Mouse (Mus musculus) kidney, postnatal 10 days (tissue): ENCODE results near the gene Ap1s2.
A peak's percentile ranks its signal among the peaks of the same experiment; 100 is the strongest.

Experiments used
- DNase-seq: peaks from one replicate; pipeline ENCODE4 v3.0.0; 2021; ENCODE audit warnings: mixed read lengths

Ap1s2 gene

GRCm38 (mm10) chrX:163908337-163909250 is at the start of gene Ap1s2:
Gene Ap1s2, plus strand, starts transcription at chrX:163909017.
- peak; percentile 96 for DNase-seq

- DNase-seq, result no peak
Measured at GRCm38 (mm10) chrX:163867711-163868379, 41.0 kb upstream of the Ap1s2 start.

GRCm38 (mm10) chrX:163868659-163869278 is 40.0 kb upstream of the Ap1s2 start:
- no peak for DNase-seq

GRCm38 (mm10) chrX:163875932-163876331 is 32.9 kb upstream of the Ap1s2 start:
- DNase-seq, result no peak

- DNase-seq, result no peak
Measured at GRCm38 (mm10) chrX:163876636-163877035, 32.2 kb upstream of the Ap1s2 start.

GRCm38 (mm10) chrX:163879039-163879438 is 29.8 kb upstream of the Ap1s2 start:
- no peak for DNase-seq

- DNase-seq, result peak; percentile 5
Measured at GRCm38 (mm10) chrX:163879461-163879860, 29.4 kb upstream of the Ap1s2 start.

- DNase-seq, result no peak
Measured at GRCm38 (mm10) chrX:163885539-163885981, 23.3 kb upstream of the Ap1s2 start.

GRCm38 (mm10) chrX:163897354-163897753 is 11.5 kb upstream of the Ap1s2 start:
- DNase-seq, result no peak

GRCm38 (mm10) chrX:163899431-163900020 is 9.3 kb upstream of the Ap1s2 start:
- DNase-seq, result no peak

GRCm38 (mm10) chrX:163906861-163907260 is 2.0 kb upstream of the Ap1s2 start:
- DNase-seq, result no peak

GRCm38 (mm10) chrX:163908003-163908336 is 847 bp upstream of the Ap1s2 start:
- no peak for DNase-seq

GRCm38 (mm10) chrX:163909381-163909780 is 564 bp downstream of the Ap1s2 start:
- DNase-seq, result peak; percentile 49

- DNase-seq, result peak; percentile 25
Measured at GRCm38 (mm10) chrX:163912791-163913190, 4.0 kb downstream of the Ap1s2 start.

- DNase-seq, result no peak
Measured at GRCm38 (mm10) chrX:163929550-163929949, 20.7 kb downstream of the Ap1s2 start.

- no peak for DNase-seq
Measured at GRCm38 (mm10) chrX:163934731-163935130, 25.9 kb downstream of the Ap1s2 start.

- no peak for DNase-seq
Measured at GRCm38 (mm10) chrX:163938587-163938986, 29.8 kb downstream of the Ap1s2 start.

- DNase-seq, result no peak
Measured at GRCm38 (mm10) chrX:163944381-163944780, 35.6 kb downstream of the Ap1s2 start.

GRCm38 (mm10) chrX:163951618-163952017 is 42.8 kb downstream of the Ap1s2 start:
- no peak for DNase-seq

- no peak for DNase-seq
Measured at GRCm38 (mm10) chrX:163957381-163957780, 48.6 kb downstream of the Ap1s2 start.

GRCm38 (mm10) chrX:163957803-163958466 is 49.1 kb downstream of the Ap1s2 start:
- peak; percentile 84 for DNase-seq

- peak; percentile 93 for DNase-seq
Measured at GRCm38 (mm10) chrX:163958467-163958875, 49.7 kb downstream of the Ap1s2 start, which contains the start of gene Zrsr2. Gene Zrsr2, minus strand, starts transcription at chrX:163958661.
